Mouse (Mus musculus): ENCODE measurements at regions not wholly inside any gene's neighbourhood (a gene's known extent, or its start where the extent isn't known, plus 50 kb on each side); places are given as distances from the start of the nearest gene placed in this dataset.

DNA sequence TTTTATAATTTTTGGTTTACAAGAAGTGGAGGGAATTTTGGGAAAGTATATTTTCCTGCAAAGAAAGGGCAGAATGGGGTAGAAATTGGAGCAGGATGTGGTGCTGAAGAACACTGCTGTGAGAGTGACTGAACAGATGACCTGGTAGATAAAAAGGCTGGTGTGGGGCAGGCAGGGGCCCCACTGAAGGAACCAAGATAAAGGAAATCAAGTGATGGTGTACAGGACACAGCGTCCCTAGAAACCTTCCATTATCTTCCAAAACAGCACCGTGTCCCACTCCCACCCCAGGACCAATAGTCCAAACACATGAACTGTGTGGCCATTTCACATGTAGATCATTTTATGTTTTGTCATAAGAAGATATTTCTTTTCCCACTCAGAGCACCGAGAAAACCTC is 224.2 kb downstream of the Pmp22 start:
- no peak for TF ChIP-seq POLR2A (IDR thresholded peaks at IDR 0.05; ENCODE audit: insufficient read length, low read depth)
- no peak for TF ChIP-seq E2F4 (IDR thresholded peaks at IDR 0.05; ENCODE audit: insufficient read depth)
- TF ChIP-seq USF1 (IDR thresholded peaks at IDR 0.05; ENCODE audit: low read depth) = no peak
- TF ChIP-seq MAX (IDR thresholded peaks at IDR 0.05; ENCODE audit: low read depth) = no peak
- no peak for TF ChIP-seq POLR2AphosphoS2 (IDR thresholded peaks at IDR 0.05; ENCODE audit: insufficient read length, low read depth)

Measured in myocyte (in vitro differentiated cells).